ENCODE assay signal across 10 mouse cellular contexts in the genomic region with DNA sequence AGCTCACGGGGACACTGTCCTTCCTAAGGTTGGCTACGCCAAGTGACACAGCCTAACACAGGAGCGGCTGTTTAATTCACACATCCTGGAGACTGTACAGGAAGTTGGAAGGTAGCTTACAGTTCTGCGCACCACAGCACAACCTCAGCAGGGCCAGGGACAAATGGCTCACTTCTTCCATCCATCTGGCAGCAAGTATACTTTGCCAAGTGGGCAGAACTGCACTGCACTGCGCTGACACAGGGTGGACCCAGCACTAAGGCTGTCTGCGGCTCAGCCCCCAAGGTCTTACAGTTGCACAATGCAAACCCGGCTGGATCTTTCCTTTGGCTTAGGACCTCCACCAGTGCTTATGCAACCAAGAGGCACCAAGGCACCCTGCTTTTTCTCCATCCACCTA.
DNase-seq lines count a peak whose midpoint lies in the region; ATAC-seq and TF ChIP-seq lines count a peak whose summit lies in the region.
"Had no signal": no experiment of that assay in that cellular context is flagged by ENCODE, and none has a peak within 500 bp of the region (broad histone marks: within the 10 kb centered on the region; RNA-seq: fewer than 3 reads in every experiment).

No protein-coding gene starts in this region.

- TF ChIP-seq POLR2A in cerebellum, adult 2 months (IDR thresholded peaks at IDR 0.05; ENCODE audit: borderline replicate concordance, insufficient read depth, low read length) = no peak

- H3K4me3 ChIP-seq in cerebellum, adult 2 months (replicated peaks; ENCODE audit: insufficient read depth, low read depth, low read length) = no peak overlapping the region
- no peak overlapping the region for H3K4me3 ChIP-seq in neural tube, embryonic 15.5 days (replicated peaks)
- H3K4me3 ChIP-seq: erythroblast, embryonic 14.5 days; limb, embryonic 13.5 days had no signal

- 11% methylated on average over 7 of the region's 7 CpGs for WGBS in cerebellum, adult 2 months
- 77% methylated on average over 7 of the region's 7 CpGs for WGBS in neural tube, embryonic 15.5 days

- H3K9me3 ChIP-seq in neural tube, embryonic 15.5 days (replicated peaks) = no peaks in the 10 kb centered on the region
- H3K9me3 ChIP-seq: limb, embryonic 13.5 days had no signal

- peak; percentile 53 for DNase-seq in ovary, adult 18-20 months (ENCODE audit: low spot score)
- no peak for DNase-seq in ovary, postnatal 10 days (ENCODE audit: low spot score)
- DNase-seq in cerebellum, adult 2 months = peak; percentile 68 to 79
- DNase-seq in heart, postnatal 4 days = peak; percentile 28
- no peak for DNase-seq in right cerebral cortex, adult 18-20 months
- no peak for DNase-seq in right cerebral cortex, postnatal 25 days
- no peak for DNase-seq in left cerebral cortex, adult 11 months (ENCODE audit: low spot score)

- peaks cover 60% of the 10 kb centered on the region for H3K4me1 ChIP-seq in cerebellum, adult 2 months (ENCODE audit: control insufficient read depth, insufficient read depth, low read length)
- H3K4me1 ChIP-seq in neural tube, embryonic 15.5 days = peaks cover 81% of the 10 kb centered on the region

- H3K27me3 ChIP-seq in cerebellum, adult 2 months (ENCODE audit: control insufficient read depth, insufficient read depth, low read length) = no peaks in the 10 kb centered on the region
- H3K27me3 ChIP-seq in neural tube, embryonic 15.5 days (replicated peaks) = no peaks in the 10 kb centered on the region
- H3K27me3 ChIP-seq: limb, embryonic 13.5 days had no signal

- no peak overlapping the region for H3K4me2 ChIP-seq in neural tube, embryonic 15.5 days
- H3K4me2 ChIP-seq: limb, embryonic 13.5 days had no signal

- TF ChIP-seq CTCF in cerebellum, adult 2 months (IDR thresholded peaks at IDR 0.05; ENCODE audit: borderline replicate concordance, insufficient read depth, low read depth, low read length) = peak; percentile 32; the same call in 1 of the 2 replicates

- no peak overlapping the region for H3K9ac ChIP-seq in neural tube, embryonic 15.5 days (replicated peaks)
- H3K9ac ChIP-seq: limb, embryonic 13.5 days had no signal

- no peaks in the 10 kb centered on the region for H3K36me3 ChIP-seq in neural tube, embryonic 15.5 days
- H3K36me3 ChIP-seq: limb, embryonic 13.5 days had no signal

- ATAC-seq in neural tube, embryonic 15.5 days (ENCODE audit: low FRiP score) = peak; percentile 18; the same call in 1 of the 2 replicates

- H3K27ac ChIP-seq in cerebellum, adult 2 months (ENCODE audit: insufficient read depth, low read length) = 0 out of 2 replicates have a peak overlapping the region, but pooled peaks have one; percentile 9
- peak overlapping the region; percentile 65 for H3K27ac ChIP-seq in neural tube, embryonic 15.5 days (replicated peaks)
- H3K27ac ChIP-seq: limb, embryonic 13.5 days had no signal

Comparison
In these comparisons a context has a peak if more than half of its experiments do, and no peak if none do; other contexts are left out.
1. DNase-seq: peak in ovary, adult 18-20 months (single experiment), cerebellum, adult 2 months (2 of 2) and heart, postnatal 4 days (single experiment); none in ovary, postnatal 10 days (single experiment), right cerebral cortex, adult 18-20 months (single experiment), right cerebral cortex, postnatal 25 days (single experiment) and left cerebral cortex, adult 11 months (single experiment).